8 mouse cellular contexts compared by ENCODE assay signal in the genomic region with DNA sequence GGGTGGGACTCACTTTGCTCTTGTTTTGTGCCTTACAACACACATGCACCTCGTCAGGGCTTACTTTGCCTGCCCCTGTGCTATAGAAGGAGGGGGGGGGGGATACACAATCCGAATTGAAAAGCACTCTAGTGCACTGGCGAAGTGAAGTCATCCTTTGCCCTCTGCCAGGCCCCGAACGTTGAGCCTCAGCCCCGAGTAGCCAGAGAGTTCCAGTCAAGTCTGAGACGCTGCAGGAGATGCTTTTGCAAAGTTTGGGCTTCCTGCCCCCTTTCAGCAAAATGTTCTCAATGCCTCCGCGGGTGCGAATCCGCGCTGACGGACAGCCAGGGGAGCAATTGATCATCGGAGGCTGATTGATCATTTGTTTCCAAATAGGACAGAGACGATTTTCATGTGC. TPM values are rescaled to one million over a fixed set of nuclear protein-coding genes. Genes with fewer than 3 reads are reported as not detected.
DNase-seq lines count a peak whose midpoint lies in the region; ATAC-seq lines count a peak whose summit lies in the region.

No protein-coding gene starts in this region.

- peaks cover 28% of the 10 kb centered on the region for H3K4me1 ChIP-seq in lung, embryonic 16.5 days (replicated peaks; ENCODE audit: control insufficient read depth, insufficient read depth, low read length)
- H3K4me1 ChIP-seq in midbrain, embryonic 13.5 days (replicated peaks), result peaks cover 43% of the 10 kb centered on the region

- under 1% methylated on average over 15 of the region's 15 CpGs for WGBS in lung, embryonic 16.5 days
- under 1% methylated on average over 15 of the region's 15 CpGs for WGBS in midbrain, embryonic 13.5 days

- no peak overlapping the region for H3K27ac ChIP-seq in lung, embryonic 16.5 days (ENCODE audit: low read length)
- peak overlapping the region; percentile 97 for H3K27ac ChIP-seq in midbrain, embryonic 13.5 days

- peak overlapping the region; percentile 81 for H3K4me2 ChIP-seq in lung, embryonic 16.5 days (ENCODE audit: low read depth, low read length)
- peak overlapping the region; percentile 70 for H3K4me2 ChIP-seq in midbrain, embryonic 13.5 days (replicated peaks)

- H3K36me3 ChIP-seq in lung, embryonic 16.5 days (ENCODE audit: control insufficient read depth, insufficient read depth, low read length), result no peaks in the 10 kb centered on the region
- no peaks in the 10 kb centered on the region for H3K36me3 ChIP-seq in midbrain, embryonic 13.5 days

- no peak overlapping the region; the same call in 1 of the 2 replicates for H3K9ac ChIP-seq in lung, embryonic 16.5 days (ENCODE audit: low read length)
- H3K9ac ChIP-seq in midbrain, embryonic 13.5 days (replicated peaks), result peak overlapping the region; percentile 97

- no peaks in the 10 kb centered on the region for H3K9me3 ChIP-seq in lung, embryonic 16.5 days (ENCODE audit: control insufficient read depth, low read length)
- H3K9me3 ChIP-seq in midbrain, embryonic 13.5 days, result no peaks in the 10 kb centered on the region

- ATAC-seq in lung, embryonic 16.5 days (ENCODE audit: low read depth), result no peak
- ATAC-seq in midbrain, embryonic 13.5 days, result no peak

- peaks cover 71% of the 10 kb centered on the region for H3K27me3 ChIP-seq in lung, embryonic 16.5 days (ENCODE audit: control insufficient read depth, insufficient read depth, low read depth, low read length)
- 0 out of 2 replicates have a peak, but pooled peaks cover 3% of the 10 kb centered on the region for H3K27me3 ChIP-seq in midbrain, embryonic 13.5 days

- H3K4me3 ChIP-seq in lung, embryonic 16.5 days (ENCODE audit: low read length), result peak overlapping the region; percentile 51
- peak overlapping the region; percentile 90 for H3K4me3 ChIP-seq in midbrain, embryonic 13.5 days (replicated peaks)

- DNase-seq in adrenal gland, adult 2 months, result peak; percentile 16
- no peak for DNase-seq in adrenal gland, postnatal 25 days
- no peak for DNase-seq in lung, postnatal 4 days
- DNase-seq in heart, postnatal 4 days, result peak; percentile 10
- DNase-seq in thymus, postnatal 25 days, result no peak
- no peak for DNase-seq in ovary, postnatal 36 days (ENCODE audit: low spot score)

RNA-seq across cellular contexts. Expression of a gene that starts 0.3 kb away (rescaled TPM):
- 1 to 10 TPM; 2.1 to 4.4 TPM for total RNA-seq in adrenal gland, adult 2 months (2021)
- polyA plus RNA-seq in adrenal gland, adult 2 months (2012; rRNA removed), result 0.98 and 2.3 TPM in 2 replicates
- 2.7 and 3.0 TPM in 2 replicates for total RNA-seq in adrenal gland, postnatal 25 days (2021)
- polyA plus RNA-seq in lung, embryonic 16.5 days (2015; fragmentation: Nextera tagmentation; extraction: Ambion mirVana), result 0.28 and 0.64 TPM in 2 replicates
- 1 to 10 TPM; 2.4 to 3.2 TPM for total RNA-seq in heart, postnatal 4 days (2021)
- 28.9 and 32.7 TPM in 2 replicates for polyA plus RNA-seq in midbrain, embryonic 13.5 days (2015; fragmentation: Nextera tagmentation; extraction: Ambion mirVana)

Comparison
In these comparisons a context has a peak if more than half of its experiments do, and no peak if none do; other contexts are left out.
1. DNase-seq: peak in adrenal gland, adult 2 months (single experiment) and heart, postnatal 4 days (single experiment); none in adrenal gland, postnatal 25 days (single experiment), lung, postnatal 4 days (0 of 2), thymus, postnatal 25 days (single experiment) and ovary, postnatal 36 days (single experiment).